Mouse (Mus musculus): ENCODE data around the gene Zfand2a. TPM values are rescaled to one million over a fixed set of nuclear protein-coding genes. Genes with fewer than 3 reads are reported as not detected.

Gene Zfand2a
- polyA plus RNA-seq, 1 experiment = 55.4 TPM

- Histone ChIP-seq H3K27ac (ENCODE audit: insufficient read depth, low read length) (0 out of 2 replicates have a peak overlapping the region, but pooled peaks have one; percentile 35), H3K4me3 (ENCODE audit: insufficient read depth, low read length) (no peak overlapping the region), H3K4me1 (ENCODE audit: control insufficient read depth, insufficient read depth, low read length) (no peaks in the 10 kb centered on the region)
- TF ChIP-seq POLR2A (IDR thresholded peaks at IDR 0.05; ENCODE audit: extremely low read depth, insufficient read depth, low read length) = no peak
- no peak for TF ChIP-seq CTCF (IDR thresholded peaks at IDR 0.05; ENCODE audit: extremely low read depth, insufficient read depth, low read length)
Observed at GRCm38 (mm10) chr5:139502281-139502680, 17.9 kb upstream of the Zfand2a start.

GRCm38 (mm10) chr5:139498791-139499190 lies 14.4 kb upstream of the Zfand2a start:
- Histone ChIP-seq H3K4me1 (ENCODE audit: control insufficient read depth, insufficient read depth, low read length) (no peaks in the 10 kb centered on the region), H3K27ac (ENCODE audit: insufficient read depth, low read length) (no peak overlapping the region), H3K4me3 (ENCODE audit: insufficient read depth, low read length) (no peak overlapping the region)
- TF ChIP-seq POLR2A (IDR thresholded peaks at IDR 0.05; ENCODE audit: extremely low read depth, insufficient read depth, low read length) (no peak), CTCF (IDR thresholded peaks at IDR 0.05; ENCODE audit: extremely low read depth, insufficient read depth, low read length) (no peak)

- Histone ChIP-seq H3K4me3 (ENCODE audit: insufficient read depth, low read length) (no peak overlapping the region), H3K4me1 (ENCODE audit: control insufficient read depth, insufficient read depth, low read length) (no peaks in the 10 kb centered on the region), H3K27ac (ENCODE audit: insufficient read depth, low read length) (no peak overlapping the region)
- no peak for TF ChIP-seq POLR2A (IDR thresholded peaks at IDR 0.05; ENCODE audit: extremely low read depth, insufficient read depth, low read length)
- TF ChIP-seq CTCF (IDR thresholded peaks at IDR 0.05; ENCODE audit: extremely low read depth, insufficient read depth, low read length) = no peak
Observed at GRCm38 (mm10) chr5:139496939-139497338, 12.6 kb upstream of the Zfand2a start.

- Histone ChIP-seq H3K4me1 (ENCODE audit: control insufficient read depth, insufficient read depth, low read length) (no peaks in the 10 kb centered on the region), H3K4me3 (ENCODE audit: insufficient read depth, low read length) (no peak overlapping the region), H3K27ac (ENCODE audit: insufficient read depth, low read length) (no peak overlapping the region)
- no peak for TF ChIP-seq CTCF (IDR thresholded peaks at IDR 0.05; ENCODE audit: extremely low read depth, insufficient read depth, low read length)
- no peak for TF ChIP-seq POLR2A (IDR thresholded peaks at IDR 0.05; ENCODE audit: extremely low read depth, insufficient read depth, low read length)
Observed at GRCm38 (mm10) chr5:139495019-139495669, 10.8 kb upstream of the Zfand2a start.

- no peak for TF ChIP-seq POLR2A (IDR thresholded peaks at IDR 0.05; ENCODE audit: extremely low read depth, insufficient read depth, low read length)
- no peak for TF ChIP-seq CTCF (IDR thresholded peaks at IDR 0.05; ENCODE audit: extremely low read depth, insufficient read depth, low read length)
- no peak overlapping the region for H3K27ac ChIP-seq (ENCODE audit: insufficient read depth, low read length)
- H3K4me3 ChIP-seq (ENCODE audit: insufficient read depth, low read length) = no peak overlapping the region
- no peaks in the 10 kb centered on the region for H3K4me1 ChIP-seq (ENCODE audit: control insufficient read depth, insufficient read depth, low read length)
Observed at GRCm38 (mm10) chr5:139493690-139494089, 9.3 kb upstream of the Zfand2a start.

GRCm38 (mm10) chr5:139491348-139491747 lies 7.0 kb upstream of the Zfand2a start:
- Histone ChIP-seq H3K4me3 (ENCODE audit: insufficient read depth, low read length) (no peak overlapping the region), H3K27ac (ENCODE audit: insufficient read depth, low read length) (no peak overlapping the region), H3K4me1 (ENCODE audit: control insufficient read depth, insufficient read depth, low read length) (no peaks in the 10 kb centered on the region)
- TF ChIP-seq CTCF (IDR thresholded peaks at IDR 0.05; ENCODE audit: extremely low read depth, insufficient read depth, low read length) (no peak), POLR2A (IDR thresholded peaks at IDR 0.05; ENCODE audit: extremely low read depth, insufficient read depth, low read length) (no peak)

GRCm38 (mm10) chr5:139490131-139490530 lies 5.8 kb upstream of the Zfand2a start:
- H3K4me3 ChIP-seq (ENCODE audit: insufficient read depth, low read length) = no peak overlapping the region
- TF ChIP-seq POLR2A (IDR thresholded peaks at IDR 0.05; ENCODE audit: extremely low read depth, insufficient read depth, low read length) (no peak), CTCF (IDR thresholded peaks at IDR 0.05; ENCODE audit: extremely low read depth, insufficient read depth, low read length) (no peak)
- H3K27ac ChIP-seq (ENCODE audit: insufficient read depth, low read length) = no peak overlapping the region
- H3K4me1 ChIP-seq (ENCODE audit: control insufficient read depth, insufficient read depth, low read length) = no peaks in the 10 kb centered on the region

DNA sequence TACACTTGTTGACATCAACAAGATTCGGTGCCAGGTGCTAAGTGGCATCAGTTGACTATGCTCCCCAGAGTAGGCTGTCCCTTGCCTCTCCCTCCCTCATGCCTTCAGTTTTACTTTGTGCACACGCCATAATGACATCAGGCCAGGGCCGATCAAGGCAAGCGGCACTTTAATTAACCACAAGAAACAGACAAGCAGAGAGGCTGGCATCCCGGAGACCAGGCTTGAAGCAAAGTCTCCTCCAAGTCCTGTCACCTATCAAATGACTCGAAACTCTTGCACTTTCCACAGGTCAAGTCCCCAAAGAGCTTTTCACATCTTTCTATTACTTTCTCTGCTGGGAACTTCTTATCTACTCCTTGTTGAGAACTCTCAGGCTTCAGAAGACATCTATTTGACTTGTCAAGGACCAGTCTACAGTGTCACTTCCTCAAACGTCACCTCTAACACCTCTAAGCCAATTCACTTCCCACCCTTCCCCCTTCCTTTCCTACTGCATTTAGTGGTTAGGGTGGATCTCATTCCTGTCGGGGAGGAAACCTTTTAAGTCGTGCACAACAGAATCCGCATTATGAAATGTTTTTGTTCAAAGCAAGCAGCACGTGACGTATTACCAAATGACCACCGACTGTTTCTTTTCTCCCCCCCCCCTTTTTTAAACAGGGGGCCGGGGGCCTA lies 1.0 kb downstream of the Zfand2a start:
- H3K4me3 ChIP-seq (ENCODE audit: insufficient read depth, low read length) = peak overlapping the region; percentile 87
- H3K27ac ChIP-seq (ENCODE audit: insufficient read depth, low read length) = 0 out of 2 replicates have a peak overlapping the region, but pooled peaks have one; percentile 0
- no peak for TF ChIP-seq CTCF (IDR thresholded peaks at IDR 0.05; ENCODE audit: extremely low read depth, insufficient read depth, low read length)
- TF ChIP-seq POLR2A (IDR thresholded peaks at IDR 0.05; ENCODE audit: extremely low read depth, insufficient read depth, low read length) = no peak
- peaks cover 2% of the 10 kb centered on the region; the same call in 1 of the 2 replicates for H3K4me1 ChIP-seq (ENCODE audit: control insufficient read depth, insufficient read depth, low read length)

GRCm38 (mm10) chr5:139480406-139480805 lies 3.9 kb downstream of the Zfand2a start:
- peaks cover 2% of the 10 kb centered on the region; the same call in 1 of the 2 replicates for H3K4me1 ChIP-seq (ENCODE audit: control insufficient read depth, insufficient read depth, low read length)
- H3K27ac ChIP-seq (ENCODE audit: insufficient read depth, low read length) = no peak overlapping the region
- TF ChIP-seq POLR2A (IDR thresholded peaks at IDR 0.05; ENCODE audit: extremely low read depth, insufficient read depth, low read length) (no peak), CTCF (IDR thresholded peaks at IDR 0.05; ENCODE audit: extremely low read depth, insufficient read depth, low read length) (no peak)
- no peak overlapping the region for H3K4me3 ChIP-seq (ENCODE audit: insufficient read depth, low read length)

GRCm38 (mm10) chr5:139479088-139479487 lies 5.3 kb downstream of the Zfand2a start:
- Histone ChIP-seq H3K4me1 (ENCODE audit: control insufficient read depth, insufficient read depth, low read length) (peaks cover 2% of the 10 kb centered on the region; the same call in 1 of the 2 replicates), H3K27ac (ENCODE audit: insufficient read depth, low read length) (no peak overlapping the region), H3K4me3 (ENCODE audit: insufficient read depth, low read length) (no peak overlapping the region)
- TF ChIP-seq CTCF (IDR thresholded peaks at IDR 0.05; ENCODE audit: extremely low read depth, insufficient read depth, low read length) (no peak), POLR2A (IDR thresholded peaks at IDR 0.05; ENCODE audit: extremely low read depth, insufficient read depth, low read length) (no peak)
